Mouse (Mus musculus): ENCODE measurements around the gene H3f3b. TPM values are rescaled to one million over a fixed set of nuclear protein-coding genes. Genes with fewer than 3 reads are reported as not detected.
"Not testable (repeated sequence)": the region's sequence is repeated elsewhere in the genome, so short reads cannot be mapped to it uniquely, and the experiment has no call there.

Gene H3f3b
- polyA plus RNA-seq, 1 experiment from 2014 or later: 2,219 TPM

DNA sequence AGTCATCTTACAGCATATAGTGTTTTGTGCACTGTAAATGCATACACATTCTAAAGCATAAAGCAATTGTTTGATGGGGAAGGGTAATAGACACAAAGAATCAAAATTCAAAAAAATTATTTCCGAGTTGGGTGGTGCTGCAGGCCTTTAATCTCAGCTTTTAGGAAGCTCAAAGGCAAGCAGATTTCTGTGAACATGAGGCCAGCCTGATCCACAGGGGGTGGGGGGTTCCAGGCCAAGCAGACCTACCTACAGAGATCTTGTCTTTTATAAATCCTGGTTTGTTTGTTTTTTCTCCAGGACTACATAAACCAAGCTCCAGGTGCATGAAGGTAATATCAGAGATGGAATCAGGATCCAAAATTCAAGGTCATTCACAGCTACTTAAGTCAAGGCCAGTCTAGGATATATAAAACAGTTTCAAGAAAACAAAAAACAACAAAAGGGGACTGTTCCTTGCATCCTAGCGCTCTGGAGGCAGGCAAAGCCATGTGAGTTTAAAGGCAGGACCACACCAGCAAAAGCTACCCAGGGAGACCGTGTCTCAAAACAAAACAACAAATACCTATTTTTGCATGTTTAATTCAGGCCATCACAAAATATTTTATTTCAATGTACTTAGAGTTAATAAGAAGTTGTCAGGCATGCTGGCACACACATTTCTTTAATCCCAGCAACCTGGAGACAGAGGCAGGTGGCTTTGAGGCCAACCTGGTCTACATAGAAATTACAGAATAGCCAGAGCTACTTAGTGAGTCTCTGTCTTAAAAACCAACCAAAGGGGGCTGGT, 2.5 kb downstream of the H3f3b start:
- 90% methylated on average over 3 of the region's 3 CpGs for WGBS
- Histone ChIP-seq H3K9ac (no peak overlapping the region), H3K4me1 (peaks cover 13% of the 10 kb centered on the region), H3K4me3 (no peak overlapping the region), H3K27ac (peak overlapping the region; percentile 29; the same call in 1 of the 2 replicates), H3K4me2 (replicated peaks) (no peak overlapping the region), H3K27me3 (no peaks in the 10 kb centered on the region), H3K9me3 (no peaks in the 10 kb centered on the region), H3K36me3 (peaks cover 21% of the 10 kb centered on the region)
- ATAC-seq (ENCODE audit: low FRiP score, low read depth): no peak

GRCm38 (mm10) chr11:116024356-116024808, 3.4 kb downstream of the H3f3b start:
- peak; percentile 97 for ATAC-seq (ENCODE audit: low FRiP score, low read depth)
- Histone ChIP-seq H3K4me3 (peak overlapping the region; percentile 94), H3K4me1 (peaks cover 10% of the 10 kb centered on the region)

GRCm38 (mm10) chr11:116023771-116024355, 3.9 kb downstream of the H3f3b start:
- H3K4me1 ChIP-seq: peaks cover 8% of the 10 kb centered on the region
- peak overlapping the region; percentile 99 for H3K27ac ChIP-seq
- no peaks in the 10 kb centered on the region for H3K9me3 ChIP-seq
- ATAC-seq (ENCODE audit: low FRiP score, low read depth): peak; percentile 70
- H3K27me3 ChIP-seq: no peaks in the 10 kb centered on the region
- peaks cover 21% of the 10 kb centered on the region for H3K36me3 ChIP-seq
- peak overlapping the region; percentile 100 for H3K9ac ChIP-seq
- H3K4me2 ChIP-seq (replicated peaks): peak overlapping the region; percentile 65
- peak overlapping the region; percentile 94 for H3K4me3 ChIP-seq
- WGBS: under 1% methylated on average over 56 of the region's 57 CpGs

More at GRCm38 (mm10) chr11:116024356-116024808, 3.4 kb downstream of the H3f3b start:
- H3K27me3 ChIP-seq: no peaks in the 10 kb centered on the region
- peak overlapping the region; percentile 99 for H3K27ac ChIP-seq
- H3K9me3 ChIP-seq: no peaks in the 10 kb centered on the region
- WGBS: 1% methylated on average over 37 of the region's 37 CpGs
- H3K36me3 ChIP-seq: peaks cover 21% of the 10 kb centered on the region
- peak overlapping the region; percentile 65; the same call in 1 of the 2 replicates for H3K4me2 ChIP-seq (replicated peaks)
- H3K9ac ChIP-seq: peak overlapping the region; percentile 100

DNA sequence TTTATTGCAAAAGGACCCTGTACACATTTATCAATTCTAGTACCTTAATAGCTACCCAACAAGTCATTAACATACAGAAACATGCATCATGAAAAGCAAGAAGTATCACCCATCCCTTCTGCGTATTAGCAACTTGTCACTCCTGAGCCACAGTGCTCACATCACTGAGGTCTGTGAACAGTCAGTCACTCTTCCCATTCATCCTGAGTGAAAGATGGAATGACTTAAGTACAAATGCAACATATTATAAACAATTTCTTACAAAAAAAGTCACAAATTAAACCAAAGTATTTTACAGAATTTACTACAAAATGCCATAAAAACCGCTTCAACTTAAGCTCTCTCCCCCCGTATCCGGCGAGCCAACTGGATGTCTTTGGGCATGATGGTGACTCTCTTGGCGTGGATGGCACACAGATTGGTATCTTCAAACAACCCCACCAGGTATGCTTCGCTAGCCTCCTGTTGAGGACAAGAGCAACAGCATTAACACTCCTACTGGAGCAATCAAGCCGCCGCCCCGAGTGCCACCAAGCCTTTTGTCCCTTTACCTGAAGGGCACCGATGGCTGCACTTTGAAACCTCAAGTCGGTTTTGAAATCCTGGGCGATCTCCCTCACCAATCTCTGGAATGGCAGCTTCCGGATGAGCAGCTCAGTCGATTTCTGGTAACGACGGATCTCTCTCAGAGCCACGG, 4.5 kb downstream of the H3f3b start:
- H3K4me1 ChIP-seq; ATAC-seq (ENCODE audit: low FRiP score, low read depth); H3K9me3 ChIP-seq; H3K27me3 ChIP-seq: not testable (repeated sequence)
- Histone ChIP-seq H3K4me2 (replicated peaks) (peak overlapping the region; percentile 65), H3K4me3 (peak overlapping the region; percentile 94), H3K27ac (peak overlapping the region; percentile 99; the same call in 1 of the 2 replicates), H3K36me3 (peaks cover 21% of the 10 kb centered on the region), H3K9ac (peak overlapping the region; percentile 100)
- 7% methylated on average over 18 of the region's 18 CpGs for WGBS

DNA sequence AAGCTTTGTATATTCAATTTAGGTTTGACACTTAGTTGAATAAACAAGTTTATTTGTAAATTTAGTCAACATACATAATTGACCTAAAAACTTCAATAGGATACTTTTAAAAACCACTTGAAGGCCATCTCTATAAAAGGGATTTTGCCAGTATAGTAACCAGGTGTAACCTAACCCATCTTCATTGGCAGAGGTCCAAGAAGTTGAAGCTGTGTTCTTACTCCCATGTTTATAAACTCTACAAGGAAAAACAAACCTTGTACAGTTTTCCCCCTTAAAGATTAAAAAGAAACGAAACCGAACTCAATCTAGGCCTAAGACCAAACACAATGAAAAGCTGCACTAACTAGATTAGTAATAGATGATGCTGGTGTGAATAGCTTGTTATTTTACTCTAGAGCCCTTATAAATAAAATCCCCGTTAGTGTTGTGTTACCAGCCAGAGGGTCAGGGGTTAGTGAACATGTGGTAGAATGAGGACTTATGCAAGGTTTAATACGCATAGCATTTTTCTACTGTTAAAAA, 5.4 kb downstream of the H3f3b start:
- peaks cover 8% of the 10 kb centered on the region for H3K4me1 ChIP-seq
- WGBS: 58% methylated on average over 4 of the region's 4 CpGs
- no peaks in the 10 kb centered on the region for H3K9me3 ChIP-seq
- H3K27me3 ChIP-seq: no peaks in the 10 kb centered on the region
- H3K27ac ChIP-seq: no peak overlapping the region
- no peak for ATAC-seq (ENCODE audit: low FRiP score, low read depth)
- H3K36me3 ChIP-seq: peaks cover 21% of the 10 kb centered on the region
- H3K4me2 ChIP-seq (replicated peaks): peak overlapping the region; percentile 65
- peak overlapping the region; percentile 57 for H3K9ac ChIP-seq
- H3K4me3 ChIP-seq: peak overlapping the region; percentile 94

GRCm38 (mm10) chr11:116021328-116022220, 6.2 kb downstream of the H3f3b start:
- 78% methylated on average over 6 of the region's 6 CpGs for WGBS
- Histone ChIP-seq H3K4me3 (peak overlapping the region; percentile 22), H3K36me3 (peaks cover 21% of the 10 kb centered on the region), H3K9me3 (no peaks in the 10 kb centered on the region), H3K4me1 (peaks cover 8% of the 10 kb centered on the region), H3K27ac (no peak overlapping the region), H3K9ac (no peak overlapping the region), H3K4me2 (replicated peaks) (peak overlapping the region; percentile 65), H3K27me3 (no peaks in the 10 kb centered on the region)
- no peak for ATAC-seq (ENCODE audit: low FRiP score, low read depth)

DNA sequence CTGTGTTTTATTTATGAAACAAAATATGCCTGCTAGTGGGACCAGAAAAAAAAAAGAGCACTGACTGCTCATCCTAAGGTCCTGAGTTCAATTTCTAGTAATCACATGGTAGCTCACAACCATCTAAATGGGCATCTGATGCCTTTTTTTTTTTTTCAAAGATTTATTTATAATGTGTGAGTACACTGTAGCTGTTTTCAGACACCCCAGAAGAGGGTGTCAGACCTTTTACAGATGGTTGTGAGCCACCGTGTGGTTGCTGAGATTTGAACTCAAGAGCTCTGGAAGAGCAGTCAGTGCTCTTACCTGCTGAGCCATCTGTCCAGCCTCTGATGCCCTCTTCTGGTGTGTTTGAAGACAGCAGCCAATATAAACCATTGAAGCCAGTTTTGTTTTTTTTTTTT, 7.2 kb downstream of the H3f3b start:
- no peak overlapping the region for H3K27ac ChIP-seq
- no peak overlapping the region for H3K9ac ChIP-seq
- H3K36me3 ChIP-seq: peaks cover 21% of the 10 kb centered on the region
- no peak overlapping the region for H3K4me3 ChIP-seq
- no peaks in the 10 kb centered on the region for H3K27me3 ChIP-seq
- WGBS: 41% methylated on average over 1 of the region's 1 CpGs
- no peak for ATAC-seq (ENCODE audit: low FRiP score, low read depth)
- H3K4me1 ChIP-seq: peaks cover 8% of the 10 kb centered on the region
- no peak overlapping the region for H3K4me2 ChIP-seq (replicated peaks)
- H3K9me3 ChIP-seq: no peaks in the 10 kb centered on the region

DNA sequence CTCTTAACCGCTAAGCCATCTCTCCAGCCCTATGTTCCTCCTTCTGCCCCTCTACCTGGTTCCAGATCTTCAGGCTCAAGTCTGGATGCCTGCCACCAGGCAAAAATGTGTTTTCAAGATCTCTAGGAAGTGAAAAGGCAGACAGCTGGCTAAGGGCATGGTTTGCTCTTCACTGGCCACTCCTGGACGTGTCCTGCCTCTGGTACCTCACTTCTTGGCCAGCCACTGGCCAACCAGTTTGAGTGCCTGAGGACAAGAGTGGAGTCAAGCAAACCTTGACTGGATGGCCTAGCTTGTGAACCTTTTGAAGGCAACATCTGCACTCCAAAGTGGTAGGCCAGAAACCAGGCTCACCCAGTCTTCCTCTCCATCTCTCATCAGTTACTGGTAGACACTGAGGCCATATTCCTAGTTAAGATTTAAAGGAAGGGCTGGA, 7.8 kb downstream of the H3f3b start:
- Histone ChIP-seq H3K9me3 (no peaks in the 10 kb centered on the region), H3K4me3 (no peak overlapping the region), H3K36me3 (peaks cover 21% of the 10 kb centered on the region), H3K4me2 (replicated peaks) (no peak overlapping the region), H3K4me1 (peaks cover 8% of the 10 kb centered on the region), H3K9ac (no peak overlapping the region), H3K27ac (peak overlapping the region; percentile 39; the same call in 1 of the 2 replicates), H3K27me3 (no peaks in the 10 kb centered on the region)
- ATAC-seq (ENCODE audit: low FRiP score, low read depth): no peak
- WGBS: 81% methylated on average over 2 of the region's 2 CpGs

DNA sequence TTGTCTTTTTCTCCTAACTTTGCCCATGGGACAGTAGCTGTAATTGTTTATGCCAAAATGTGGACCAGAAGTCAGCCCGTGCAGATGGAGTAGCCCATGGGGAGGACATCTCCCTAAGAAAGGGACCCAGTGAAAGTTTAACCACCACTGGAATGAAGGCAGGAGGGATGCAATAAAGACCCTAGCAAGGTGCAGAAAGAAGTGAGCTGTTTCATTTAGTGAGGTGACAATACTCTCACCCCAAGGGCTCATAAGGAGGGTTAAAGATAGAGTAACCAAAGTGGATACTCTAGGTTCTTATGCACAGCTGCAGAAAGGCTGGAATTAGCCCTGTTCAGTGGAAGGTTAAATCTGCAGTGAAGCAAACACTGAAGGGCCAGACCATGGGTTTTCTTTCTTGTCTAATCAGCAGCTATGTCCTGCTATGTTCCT, 8.4 kb downstream of the H3f3b start:
- Histone ChIP-seq H3K4me3 (no peak overlapping the region), H3K27ac (no peak overlapping the region), H3K9me3 (no peaks in the 10 kb centered on the region), H3K4me2 (replicated peaks) (no peak overlapping the region), H3K36me3 (peaks cover 21% of the 10 kb centered on the region), H3K27me3 (no peaks in the 10 kb centered on the region), H3K9ac (no peak overlapping the region), H3K4me1 (peaks cover 8% of the 10 kb centered on the region)
- no peak for ATAC-seq (ENCODE audit: low FRiP score, low read depth)
- 43% methylated on average over 1 of the region's 1 CpGs for WGBS

- H3K36me3 ChIP-seq: peaks cover 21% of the 10 kb centered on the region
- H3K27me3 ChIP-seq; H3K9me3 ChIP-seq; ATAC-seq (ENCODE audit: low FRiP score, low read depth); H3K27ac ChIP-seq; H3K4me2 ChIP-seq (replicated peaks); H3K9ac ChIP-seq; H3K4me3 ChIP-seq; H3K4me1 ChIP-seq: not testable (repeated sequence)
- WGBS: 89% methylated on average over 4 of the region's 4 CpGs
These were observed 8.9 kb downstream of the H3f3b start for GRCm38 (mm10) chr11:116018867-116019266.

- ATAC-seq (ENCODE audit: low FRiP score, low read depth): no peak
- Histone ChIP-seq H3K27me3 (no peaks in the 10 kb centered on the region), H3K4me2 (replicated peaks) (no peak overlapping the region), H3K4me3 (no peak overlapping the region), H3K4me1 (peaks cover 11% of the 10 kb centered on the region), H3K36me3 (peaks cover 16% of the 10 kb centered on the region), H3K9me3 (no peaks in the 10 kb centered on the region), H3K9ac (no peak overlapping the region), H3K27ac (no peak overlapping the region)
- WGBS: 24% methylated on average over 6 of the region's 6 CpGs
These were observed 9.7 kb downstream of the H3f3b start for GRCm38 (mm10) chr11:116018106-116018505.

Data from limb, embryonic 13.5 days (tissue).